Mouse (Mus musculus) lung, postnatal 0 days (tissue): ENCODE measurements around the gene 4930432K21Rik. TPM values are rescaled to one million over a fixed set of nuclear protein-coding genes. Genes with fewer than 3 reads are reported as not detected.

ENCODE experiments used
- ATAC-seq: fragments of 200-750 bp; cut with Nextera tagmentation; 2 replicates; pipeline ENCODE4 v1.8.0; 2017; ENCODE audit warnings: moderate library complexity
- DNase-seq: peaks from one replicate; pipeline ENCODE4 v3.0.0-alpha.2; 2016; ENCODE audit warnings: low spot score
- H3K27ac ChIP-seq: fragments of 300-500 bp; sonication (generic); 2 replicates; pipeline ENCODE4 v1.5.1; 2014; ENCODE audit warnings: antibody characterized with exemption, mild to moderate bottlenecking, low read length, mixed read lengths
- H3K27me3 ChIP-seq: fragments of 300-500 bp; sonication (generic); replicated peaks from 2 replicates; pipeline ENCODE4 v1.6.1; 2014; ENCODE audit warnings: low read length, mixed read lengths; ENCODE audit not compliant: insufficient read depth
- H3K36me3 ChIP-seq: fragments of 300-500 bp; sonication (generic); 2 replicates; pipeline ENCODE4 v1.6.1; 2014; ENCODE audit warnings: low read length, mixed read lengths; ENCODE audit not compliant: insufficient read depth
- H3K4me1 ChIP-seq: fragments of 300-500 bp; sonication (generic); 2 replicates; pipeline ENCODE4 v1.6.1; 2014; ENCODE audit warnings: antibody characterized with exemption, low read depth, low read length, mixed read lengths; ENCODE audit not compliant: insufficient read depth
- H3K4me2 ChIP-seq: fragments of 300-500 bp; sonication (generic); replicated peaks from 2 replicates; pipeline ENCODE4 v1.6.1; 2014; ENCODE audit warnings: low read depth, mild to moderate bottlenecking, low read length, moderate library complexity, mixed read lengths
- H3K4me3 ChIP-seq: fragments of 300-500 bp; sonication (generic); 2 replicates; pipeline ENCODE4 v1.5.1; 2014; ENCODE audit warnings: low read depth, low read length
- H3K9ac ChIP-seq: fragments of 300-500 bp; sonication (generic); replicated peaks from 2 replicates; pipeline ENCODE4 v1.6.1; 2014; ENCODE audit warnings: low read depth, mild to moderate bottlenecking
- H3K9me3 ChIP-seq: fragments of 300-500 bp; sonication (generic); 2 replicates; pipeline ENCODE4 v1.6.1; 2016; ENCODE audit warnings: low read length, mixed read lengths
- CTCF ChIP-seq: IDR thresholded peaks from 2 replicates; pipeline ENCODE4 v1.5.1; 2016; ENCODE audit warnings: antibody characterized with exemption, mild to moderate bottlenecking
- EP300 ChIP-seq: IDR thresholded peaks from 2 replicates; pipeline ENCODE4 v1.6.1; 2016; ENCODE audit warnings: antibody characterized with exemption, mild to moderate bottlenecking, control low read depth
- WGBS: fragments of 180-500 bp; shearing (Covaris S2); extraction: QIAGEN DNeasy Blood & Tissue Kit; methylation state at CpG from one replicate; pipeline ENCODE4 v1.1.7; 2014; 5-methylcytosine and 5-hydroxymethylcytosine counted together
- polyA plus RNA-seq: library from polyadenylated mRNA; unstranded; fragments of >200 nt; fragmentation: Nextera tagmentation; extraction: Ambion mirVana; gene quantifications from 2 replicates; pipeline ENCODE4 v1.2.1, GENCODE M21; 2015

4930432K21Rik gene
- polyA plus RNA-seq, 1 experiment from 2014 or later, result 1.0 TPM

- Histone ChIP-seq H3K4me1 (peaks cover 21% of the 10 kb centered on the region), H3K27ac (peak overlapping the region; percentile 99), H3K9me3 (no peaks in the 10 kb centered on the region), H3K4me3 (peak overlapping the region; percentile 83), H3K4me2 (peak overlapping the region; percentile 89), H3K27me3 (no peaks in the 10 kb centered on the region), H3K9ac (peak overlapping the region; percentile 97), H3K36me3 (peaks cover 10% of the 10 kb centered on the region; the same call in 1 of the 2 replicates)
- WGBS, result 39% methylated on average over 9 of the region's 9 CpGs
- TF ChIP-seq CTCF (no peak), EP300 (peak; percentile 82)
- peak; percentile 85 for DNase-seq
- peak; percentile 16 for ATAC-seq
Observed at GRCm38 (mm10) chr8:84202466-84202865, 54.6 kb downstream of the 4930432K21Rik start.

GRCm38 (mm10) chr8:84202938-84203917 is 55.4 kb downstream of the 4930432K21Rik start:
- peaks cover 14% of the 10 kb centered on the region for H3K4me1 ChIP-seq
- WGBS, result 5% methylated on average over 33 of the region's 34 CpGs
- no peaks in the 10 kb centered on the region for H3K9me3 ChIP-seq
- DNase-seq (peak; percentile 93), ATAC-seq (peak; percentile 64)
- H3K4me3 ChIP-seq, result peak overlapping the region; percentile 83
- H3K27me3 ChIP-seq, result no peaks in the 10 kb centered on the region
- H3K9ac ChIP-seq, result peak overlapping the region; percentile 97
- peaks cover 10% of the 10 kb centered on the region; the same call in 1 of the 2 replicates for H3K36me3 ChIP-seq
- TF ChIP-seq EP300, result peak; percentile 77
- TF ChIP-seq CTCF, result no peak
- H3K4me2 ChIP-seq, result peak overlapping the region; percentile 89
- peak overlapping the region; percentile 99 for H3K27ac ChIP-seq

DNA sequence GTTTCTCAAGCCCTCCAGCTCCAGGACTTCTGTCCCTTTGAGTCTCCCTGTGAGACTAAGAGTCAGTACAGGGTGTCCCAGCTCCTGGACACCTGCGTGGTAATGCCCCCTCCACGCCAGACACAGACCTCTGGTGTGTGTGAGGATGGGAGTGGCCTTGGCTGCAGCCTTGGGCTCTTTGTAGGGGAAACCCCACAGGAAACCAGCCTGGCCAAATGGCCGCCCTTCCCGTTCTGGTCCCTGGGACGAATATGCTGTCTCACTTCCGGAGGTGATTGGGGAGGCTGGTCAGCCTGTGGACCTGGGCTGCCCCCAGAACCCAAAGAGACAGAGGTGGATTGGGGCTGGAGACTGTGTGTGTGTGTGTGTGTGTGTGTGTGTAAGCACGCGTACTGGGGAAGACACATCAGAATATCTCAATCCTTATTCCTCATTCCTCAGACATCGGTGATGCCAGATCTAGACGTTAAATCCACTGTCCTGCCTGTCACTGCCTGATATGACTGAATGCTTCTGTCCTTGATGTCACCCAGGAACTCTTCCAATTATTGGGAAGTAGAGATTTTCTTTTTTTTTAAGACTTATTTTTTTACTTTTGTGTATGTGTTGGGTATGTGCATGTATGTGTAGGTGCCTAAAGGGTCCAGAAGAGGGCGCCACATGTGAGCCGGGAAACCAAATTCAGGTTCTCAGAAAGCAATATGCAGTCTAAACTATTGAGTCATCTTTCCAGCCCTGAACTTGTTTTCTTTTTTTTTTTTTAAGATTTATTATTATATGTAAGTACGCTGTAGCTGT is 56.3 kb downstream of the 4930432K21Rik start:
- 30% methylated on average over 13 of the region's 13 CpGs for WGBS
- Histone ChIP-seq H3K9ac (peak overlapping the region; percentile 97), H3K4me1 (peaks cover 8% of the 10 kb centered on the region), H3K27me3 (no peaks in the 10 kb centered on the region), H3K27ac (peak overlapping the region; percentile 99), H3K4me3 (peak overlapping the region; percentile 83), H3K9me3 (no peaks in the 10 kb centered on the region), H3K36me3 (peaks cover 18% of the 10 kb centered on the region; the same call in 1 of the 2 replicates), H3K4me2 (peak overlapping the region; percentile 89)
- peak; percentile 61 for TF ChIP-seq CTCF
- TF ChIP-seq EP300, result peak; percentile 75
- DNase-seq (peak; percentile 89), ATAC-seq (peak; percentile 52)

GRCm38 (mm10) chr8:84205073-84205472 is 57.2 kb downstream of the 4930432K21Rik start:
- DNase-seq (no peak), ATAC-seq (no peak)
- H3K27me3 ChIP-seq, result no peaks in the 10 kb centered on the region
- no peak overlapping the region for H3K27ac ChIP-seq
- TF ChIP-seq CTCF, result no peak
- no peak for TF ChIP-seq EP300
- H3K4me1 ChIP-seq, result peaks cover 7% of the 10 kb centered on the region
- 91% methylated on average over 5 of the region's 5 CpGs for WGBS
- H3K9ac ChIP-seq, result no peak overlapping the region
- no peaks in the 10 kb centered on the region for H3K9me3 ChIP-seq
- no peak overlapping the region for H3K4me2 ChIP-seq
- peaks cover 24% of the 10 kb centered on the region; the same call in 1 of the 2 replicates for H3K36me3 ChIP-seq
- H3K4me3 ChIP-seq, result no peak overlapping the region

DNA sequence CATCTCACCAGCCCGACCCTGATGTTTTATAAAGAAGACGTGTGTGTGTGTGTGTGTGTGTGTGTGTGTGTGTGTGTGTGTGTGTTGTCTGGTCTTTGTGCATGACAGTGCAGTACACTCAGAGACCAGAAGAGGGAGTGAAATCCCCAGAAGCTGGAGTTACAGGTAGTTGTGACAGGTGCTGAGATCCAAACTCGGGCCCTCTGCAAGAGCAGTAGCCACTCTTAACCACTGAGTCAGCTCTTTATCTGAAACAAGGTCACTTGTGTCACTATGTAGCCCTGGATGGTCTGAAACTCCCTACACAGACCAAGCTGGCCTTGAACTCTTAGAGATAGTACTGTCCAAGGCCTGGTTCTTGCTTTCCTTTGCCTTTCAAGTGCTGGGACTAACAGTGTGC is 58.8 kb downstream of the 4930432K21Rik start:
- Histone ChIP-seq H3K4me1 (peaks cover 4% of the 10 kb centered on the region), H3K36me3 (peaks cover 24% of the 10 kb centered on the region; the same call in 1 of the 2 replicates), H3K4me2 (no peak overlapping the region), H3K4me3 (no peak overlapping the region), H3K27me3 (no peaks in the 10 kb centered on the region), H3K9ac (no peak overlapping the region), H3K9me3 (no peaks in the 10 kb centered on the region), H3K27ac (no peak overlapping the region)
- ATAC-seq (no peak), DNase-seq (no peak)
- 85% methylated on average over 3 of the region's 3 CpGs for WGBS
- TF ChIP-seq EP300 (no peak), CTCF (peak; percentile 45)

DNA sequence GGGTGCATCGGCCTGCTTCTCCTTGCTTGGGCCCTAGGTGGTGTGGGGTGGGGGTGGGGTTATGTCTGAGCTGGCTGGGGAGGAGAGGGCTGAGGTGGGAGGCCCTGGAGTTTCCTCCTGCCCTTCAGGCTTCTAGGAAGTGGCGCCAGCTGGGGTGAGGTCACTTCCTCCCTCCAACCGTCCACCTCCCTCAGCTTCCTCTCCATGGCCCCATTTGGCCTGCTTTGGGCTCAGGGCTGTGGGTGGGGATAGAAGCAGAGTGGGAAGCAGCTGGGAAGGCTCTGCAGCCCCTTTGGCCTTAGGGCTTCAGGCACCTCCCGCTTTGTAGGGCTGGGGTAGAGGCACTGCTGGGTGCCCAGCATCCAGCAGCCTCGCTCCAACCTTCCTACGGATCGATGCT is 60.0 kb downstream of the 4930432K21Rik start:
- no peaks in the 10 kb centered on the region for H3K27me3 ChIP-seq
- ATAC-seq (peak; percentile 34), DNase-seq (peak; percentile 87)
- TF ChIP-seq CTCF (peak; percentile 13; the same call in 1 of the 2 replicates), EP300 (peak; percentile 76)
- WGBS, result 51% methylated on average over 7 of the region's 7 CpGs
- no peak overlapping the region for H3K4me3 ChIP-seq
- no peaks in the 10 kb centered on the region for H3K9me3 ChIP-seq
- H3K27ac ChIP-seq, result peak overlapping the region; percentile 66
- H3K4me2 ChIP-seq, result 0 out of 2 replicates have a peak overlapping the region, but pooled peaks have one; percentile 15
- no peak overlapping the region for H3K9ac ChIP-seq
- peaks cover 32% of the 10 kb centered on the region; the same call in 1 of the 2 replicates for H3K36me3 ChIP-seq
- peaks cover 4% of the 10 kb centered on the region for H3K4me1 ChIP-seq
